ENCODE assay signal across 27 mouse cellular contexts in genomic region chr1:66133014-66133413, GRCm38 (mm10). TPM values are rescaled to one million over a fixed set of nuclear protein-coding genes. Genes with fewer than 3 reads are reported as not detected.
DNase-seq lines count a peak whose midpoint lies in the region; ATAC-seq and TF ChIP-seq lines count a peak whose summit lies in the region.
"Had no signal": no experiment of that assay in that cellular context is flagged by ENCODE, and none has a peak within 500 bp of the region (broad histone marks: within the 10 kb centered on the region; RNA-seq: fewer than 3 reads in every experiment).

No protein-coding gene starts in this region.

- peak; percentile 24 for DNase-seq in kidney, adult 2 months
- DNase-seq in kidney, postnatal 25 days, result no peak
- peak; percentile 45 for DNase-seq in lung, postnatal 0 days (ENCODE audit: low spot score)
- no peak for DNase-seq in lung, postnatal 4 days
- DNase-seq in 3T3-L1 (ENCODE audit: low read depth, low spot score) (peak; percentile 48), NIH3T3 (ENCODE audit: low read depth) (peak; percentile 14)
- no peak for DNase-seq in left cerebral cortex, postnatal 36 days (ENCODE audit: low spot score in 2 of 2)
- DNase-seq in embryo, embryonic 11 days, result no peak
- DNase-seq: adrenal gland, postnatal 10 days; cerebellum, adult 11 months; cerebellum, adult 2 months; cerebellum, postnatal 10 days; cerebellum, postnatal 36 days; gastrocnemius, postnatal 10 days; gastrocnemius, postnatal 36 days; heart, adult 2 months; heart, postnatal 14 days; heart, postnatal 4 days had no signal

- intact Hi-C loops in left cerebral cortex, postnatal 36 days (cut with DNase I), result no loop called here

- no peaks in the 10 kb centered on the region for H3K9me3 ChIP-seq in lung, postnatal 0 days (ENCODE audit: low read length)
- H3K9me3 ChIP-seq: forebrain, embryonic 10.5 days; forebrain, embryonic 13.5 days; heart, embryonic 10.5 days; heart, embryonic 13.5 days had no signal

- H3K4me2 ChIP-seq in lung, postnatal 0 days (replicated peaks; ENCODE audit: low read depth, low read length), result no peak overlapping the region
- H3K4me2 ChIP-seq: forebrain, embryonic 13.5 days; heart, embryonic 13.5 days; hindbrain, embryonic 14.5 days had no signal

- TF ChIP-seq POLR2A in kidney, adult 2 months (IDR thresholded peaks at IDR 0.05; ENCODE audit: low read depth, low read length), result no peak

- no peaks in the 10 kb centered on the region; the same call in 1 of the 2 replicates for H3K27me3 ChIP-seq in kidney, adult 2 months (replicated peaks; ENCODE audit: control insufficient read depth, insufficient read depth, low read length)
- H3K27me3 ChIP-seq in lung, postnatal 0 days (replicated peaks; ENCODE audit: insufficient read depth, low read length), result no peaks in the 10 kb centered on the region
- H3K27me3 ChIP-seq: forebrain, embryonic 13.5 days; heart, embryonic 13.5 days; Patski had no signal

- ATAC-seq in lung, postnatal 0 days, result peak; percentile 69
- ATAC-seq: forebrain, embryonic 13.5 days; forebrain, embryonic 16.5 days; hindbrain, postnatal 0 days; Patski had no signal

- H3K4me1 ChIP-seq in kidney, adult 2 months (ENCODE audit: control insufficient read depth, insufficient read depth, low read length), result no peaks in the 10 kb centered on the region
- no peaks in the 10 kb centered on the region for H3K4me1 ChIP-seq in lung, postnatal 0 days (ENCODE audit: insufficient read depth, low read depth, low read length)
- H3K4me1 ChIP-seq: forebrain, embryonic 10.5 days; forebrain, embryonic 13.5 days; heart, embryonic 10.5 days; heart, embryonic 13.5 days had no signal

- no peak overlapping the region for H3K4me3 ChIP-seq in kidney, adult 2 months (ENCODE audit: insufficient read depth, low read depth, low read length)
- H3K4me3 ChIP-seq in lung, postnatal 0 days (ENCODE audit: low read depth, low read length), result no peak overlapping the region
- H3K4me3 ChIP-seq: forebrain, embryonic 10.5 days; forebrain, embryonic 13.5 days; heart, adult 2 months; heart, embryonic 10.5 days; heart, embryonic 13.5 days had no signal

- peak; percentile 83 for TF ChIP-seq EP300 in lung, postnatal 0 days (IDR thresholded peaks at IDR 0.05)

- no peak overlapping the region for H3K9ac ChIP-seq in lung, postnatal 0 days (replicated peaks; ENCODE audit: low read depth)
- H3K9ac ChIP-seq: forebrain, embryonic 13.5 days; heart, embryonic 13.5 days; hindbrain, embryonic 14.5 days had no signal

- H3K27ac ChIP-seq in kidney, adult 2 months (ENCODE audit: insufficient read depth, low read depth, low read length), result no peak overlapping the region
- H3K27ac ChIP-seq in lung, postnatal 0 days (ENCODE audit: low read length), result no peak overlapping the region
- H3K27ac ChIP-seq: forebrain, embryonic 10.5 days; forebrain, embryonic 13.5 days; heart, adult 2 months; heart, embryonic 10.5 days; heart, embryonic 13.5 days; hindbrain, embryonic 14.5 days; hindbrain, postnatal 0 days had no signal

- TF ChIP-seq CTCF in kidney, adult 2 months (conservative IDR thresholded peaks at IDR 0.05; ENCODE audit: insufficient read depth, insufficient read length, low read depth, low read length), result no peak
- no peak for TF ChIP-seq CTCF in lung, postnatal 0 days (IDR thresholded peaks at IDR 0.05)

- no peaks in the 10 kb centered on the region for H3K36me3 ChIP-seq in kidney, adult 2 months (ENCODE audit: control insufficient read depth, insufficient read depth, low read length)
- H3K36me3 ChIP-seq in lung, postnatal 0 days (ENCODE audit: insufficient read depth, low read length), result no peaks in the 10 kb centered on the region
- H3K36me3 ChIP-seq: forebrain, embryonic 10.5 days; heart, embryonic 10.5 days; heart, embryonic 13.5 days had no signal

RNA-seq across cellular contexts. Expression of gene Map2, which starts 42.1 kb away (rescaled TPM):
- polyA plus RNA-seq in kidney, adult 2 months (2012; rRNA removed), result 5.1 and 6.7 TPM in 2 replicates
- polyA plus RNA-seq in lung, postnatal 0 days (2015; fragmentation: Nextera tagmentation; extraction: Ambion mirVana), result 2.1 and 3.8 TPM in 2 replicates
- 1,000 to 10,000 TPM in 1 of 2 experiments, 100 to 1,000 TPM in 1; 960 to 1,113 TPM for total RNA-seq in left cerebral cortex, postnatal 36 days (2021)
- total RNA-seq: granulocyte monocyte progenitor cell, adult 5-6 weeks had no signal

Comparison
In these comparisons a context has a peak if more than half of its experiments do, and no peak if none do; other contexts are left out.
1. DNase-seq: peak in kidney, adult 2 months (single experiment), lung, postnatal 0 days (single experiment), 3T3-L1 (single experiment) and NIH3T3 (single experiment); none in kidney, postnatal 25 days (0 of 2), lung, postnatal 4 days (0 of 2), left cerebral cortex, postnatal 36 days (0 of 2) and embryo, embryonic 11 days (single experiment).